Mouse (Mus musculus): ENCODE measurements around the gene Gm11011. TPM values are rescaled to one million over a fixed set of nuclear protein-coding genes. Genes with fewer than 3 reads are reported as not detected.

The Gm11011 gene
- polyA plus RNA-seq, 1 experiment from 2014 or later, result not detected

- H3K27ac ChIP-seq (ENCODE audit: low read length), result no peak overlapping the region
- no peaks in the 10 kb centered on the region for H3K36me3 ChIP-seq (ENCODE audit: insufficient read depth, low read length)
- H3K4me1 ChIP-seq (ENCODE audit: insufficient read depth, low read length), result no peaks in the 10 kb centered on the region
- no peak overlapping the region for H3K4me3 ChIP-seq (ENCODE audit: low read length)
- H3K4me2 ChIP-seq (replicated peaks; ENCODE audit: low read depth, low read length), result no peak overlapping the region
- H3K27me3 ChIP-seq (ENCODE audit: insufficient read depth, low read length), result no peaks in the 10 kb centered on the region
- no peak for ATAC-seq (ENCODE audit: low FRiP score, low TSS enrichment)
- no peak overlapping the region for H3K9ac ChIP-seq (replicated peaks; ENCODE audit: low read length)
- H3K9me3 ChIP-seq (ENCODE audit: low read length), result no peaks in the 10 kb centered on the region
- 69% methylated on average over 3 of the region's 3 CpGs for WGBS
These were observed 6.2 kb upstream of the Gm11011 start for GRCm38 (mm10) chr2:169593742-169594141.

- peaks cover 1% of the 10 kb centered on the region; the same call in 1 of the 2 replicates for H3K4me1 ChIP-seq (ENCODE audit: insufficient read depth, low read length)
- H3K36me3 ChIP-seq (ENCODE audit: insufficient read depth, low read length), result no peaks in the 10 kb centered on the region
- H3K27me3 ChIP-seq (ENCODE audit: insufficient read depth, low read length), result no peaks in the 10 kb centered on the region
- WGBS, result 67% methylated on average over 8 of the region's 8 CpGs
- H3K4me2 ChIP-seq (replicated peaks; ENCODE audit: low read depth, low read length), result no peak overlapping the region
- H3K4me3 ChIP-seq (ENCODE audit: low read length), result no peak overlapping the region
- no peak overlapping the region for H3K27ac ChIP-seq (ENCODE audit: low read length)
- H3K9ac ChIP-seq (replicated peaks; ENCODE audit: low read length), result no peak overlapping the region
- no peak for ATAC-seq (ENCODE audit: low FRiP score, low TSS enrichment)
- no peaks in the 10 kb centered on the region for H3K9me3 ChIP-seq (ENCODE audit: low read length)
These were observed 2.9 kb upstream of the Gm11011 start for GRCm38 (mm10) chr2:169590412-169590811.

GRCm38 (mm10) chr2:169589697-169590096, 2.2 kb upstream of the Gm11011 start:
- WGBS, result 86% methylated on average over 10 of the region's 10 CpGs
- H3K27ac ChIP-seq (ENCODE audit: low read length), result no peak overlapping the region
- no peak for ATAC-seq (ENCODE audit: low FRiP score, low TSS enrichment)

GRCm38 (mm10) chr2:169586688-169587087, 857 bp downstream of the Gm11011 start:
- 86% methylated on average over 3 of the region's 3 CpGs for WGBS
- Histone ChIP-seq H3K27ac (ENCODE audit: low read length) (no peak overlapping the region), H3K9me3 (ENCODE audit: low read length) (no peaks in the 10 kb centered on the region), H3K9ac (replicated peaks; ENCODE audit: low read length) (no peak overlapping the region), H3K27me3 (ENCODE audit: insufficient read depth, low read length) (no peaks in the 10 kb centered on the region), H3K36me3 (ENCODE audit: insufficient read depth, low read length) (no peaks in the 10 kb centered on the region), H3K4me2 (replicated peaks; ENCODE audit: low read depth, low read length) (no peak overlapping the region), H3K4me1 (ENCODE audit: insufficient read depth, low read length) (peaks cover 11% of the 10 kb centered on the region; the same call in 1 of the 2 replicates), H3K4me3 (ENCODE audit: low read length) (no peak overlapping the region)
- no peak for ATAC-seq (ENCODE audit: low FRiP score, low TSS enrichment)

More at GRCm38 (mm10) chr2:169589697-169590096, 2.2 kb upstream of the Gm11011 start:
- no peaks in the 10 kb centered on the region for H3K27me3 ChIP-seq (ENCODE audit: insufficient read depth, low read length)
- peaks cover 8% of the 10 kb centered on the region; the same call in 1 of the 2 replicates for H3K4me1 ChIP-seq (ENCODE audit: insufficient read depth, low read length)
- H3K36me3 ChIP-seq (ENCODE audit: insufficient read depth, low read length), result no peaks in the 10 kb centered on the region
- H3K4me3 ChIP-seq (ENCODE audit: low read length), result no peak overlapping the region
- H3K9ac ChIP-seq (replicated peaks; ENCODE audit: low read length), result no peak overlapping the region
- no peak overlapping the region for H3K4me2 ChIP-seq (replicated peaks; ENCODE audit: low read depth, low read length)
- H3K9me3 ChIP-seq (ENCODE audit: low read length), result no peaks in the 10 kb centered on the region

GRCm38 (mm10) chr2:169585631-169586285, 1.8 kb downstream of the Gm11011 start:
- H3K27me3 ChIP-seq (ENCODE audit: insufficient read depth, low read length), result no peaks in the 10 kb centered on the region
- peak overlapping the region; percentile 49 for H3K4me2 ChIP-seq (replicated peaks; ENCODE audit: low read depth, low read length)
- WGBS, result 40% methylated on average over 12 of the region's 12 CpGs
- no peak overlapping the region; the same call in 1 of the 2 replicates for H3K27ac ChIP-seq (ENCODE audit: low read length)
- no peaks in the 10 kb centered on the region for H3K36me3 ChIP-seq (ENCODE audit: insufficient read depth, low read length)
- no peak for ATAC-seq (ENCODE audit: low FRiP score, low TSS enrichment)
- H3K4me1 ChIP-seq (ENCODE audit: insufficient read depth, low read length), result peaks cover 11% of the 10 kb centered on the region; the same call in 1 of the 2 replicates
- H3K9ac ChIP-seq (replicated peaks; ENCODE audit: low read length), result no peak overlapping the region
- peak overlapping the region; percentile 10; the same call in 1 of the 2 replicates for H3K4me3 ChIP-seq (ENCODE audit: low read length)
- H3K9me3 ChIP-seq (ENCODE audit: low read length), result no peaks in the 10 kb centered on the region

GRCm38 (mm10) chr2:169584745-169585456, 2.6 kb downstream of the Gm11011 start:
- Histone ChIP-seq H3K4me3 (ENCODE audit: low read length) (peak overlapping the region; percentile 10; the same call in 1 of the 2 replicates), H3K9ac (replicated peaks; ENCODE audit: low read length) (no peak overlapping the region), H3K9me3 (ENCODE audit: low read length) (no peaks in the 10 kb centered on the region), H3K36me3 (ENCODE audit: insufficient read depth, low read length) (no peaks in the 10 kb centered on the region), H3K4me1 (ENCODE audit: insufficient read depth, low read length) (peaks cover 11% of the 10 kb centered on the region; the same call in 1 of the 2 replicates), H3K27me3 (ENCODE audit: insufficient read depth, low read length) (no peaks in the 10 kb centered on the region), H3K4me2 (replicated peaks; ENCODE audit: low read depth, low read length) (peak overlapping the region; percentile 49), H3K27ac (ENCODE audit: low read length) (no peak overlapping the region; the same call in 1 of the 2 replicates)
- ATAC-seq (ENCODE audit: low FRiP score, low TSS enrichment), result 0 out of 2 replicates have a peak, but pooled peaks have one; percentile 49
- 26% methylated on average over 15 of the region's 15 CpGs for WGBS

GRCm38 (mm10) chr2:169583476-169583875, 4.1 kb downstream of the Gm11011 start:
- Histone ChIP-seq H3K4me3 (ENCODE audit: low read length) (no peak overlapping the region), H3K9ac (replicated peaks; ENCODE audit: low read length) (no peak overlapping the region), H3K4me1 (ENCODE audit: insufficient read depth, low read length) (peaks cover 11% of the 10 kb centered on the region; the same call in 1 of the 2 replicates), H3K27ac (ENCODE audit: low read length) (no peak overlapping the region), H3K36me3 (ENCODE audit: insufficient read depth, low read length) (no peaks in the 10 kb centered on the region), H3K27me3 (ENCODE audit: insufficient read depth, low read length) (no peaks in the 10 kb centered on the region), H3K9me3 (ENCODE audit: low read length) (no peaks in the 10 kb centered on the region), H3K4me2 (replicated peaks; ENCODE audit: low read depth, low read length) (no peak overlapping the region)
- ATAC-seq (ENCODE audit: low FRiP score, low TSS enrichment), result no peak
- 79% methylated on average over 3 of the region's 3 CpGs for WGBS

- no peaks in the 10 kb centered on the region for H3K4me1 ChIP-seq (ENCODE audit: insufficient read depth, low read length)
- ATAC-seq (ENCODE audit: low FRiP score, low TSS enrichment), result no peak
- H3K4me2 ChIP-seq (replicated peaks; ENCODE audit: low read depth, low read length), result no peak overlapping the region
- no peaks in the 10 kb centered on the region for H3K27me3 ChIP-seq (ENCODE audit: insufficient read depth, low read length)
- 66% methylated on average over 7 of the region's 7 CpGs for WGBS
- H3K9me3 ChIP-seq (ENCODE audit: low read length), result no peaks in the 10 kb centered on the region
- H3K4me3 ChIP-seq (ENCODE audit: low read length), result no peak overlapping the region
- H3K9ac ChIP-seq (replicated peaks; ENCODE audit: low read length), result no peak overlapping the region
- H3K36me3 ChIP-seq (ENCODE audit: insufficient read depth, low read length), result no peaks in the 10 kb centered on the region
- H3K27ac ChIP-seq (ENCODE audit: low read length), result no peak overlapping the region
These were observed 9.9 kb downstream of the Gm11011 start for GRCm38 (mm10) chr2:169577508-169578196.

- H3K4me1 ChIP-seq (ENCODE audit: insufficient read depth, low read length), result peaks cover 4% of the 10 kb centered on the region; the same call in 1 of the 2 replicates
- no peak overlapping the region for H3K4me3 ChIP-seq (ENCODE audit: low read length)
- no peaks in the 10 kb centered on the region for H3K36me3 ChIP-seq (ENCODE audit: insufficient read depth, low read length)
- H3K9me3 ChIP-seq (ENCODE audit: low read length), result no peaks in the 10 kb centered on the region
- no peak for ATAC-seq (ENCODE audit: low FRiP score, low TSS enrichment)
- 22% methylated on average over 10 of the region's 10 CpGs for WGBS
- H3K27ac ChIP-seq (ENCODE audit: low read length), result no peak overlapping the region
- no peak overlapping the region for H3K9ac ChIP-seq (replicated peaks; ENCODE audit: low read length)
- no peaks in the 10 kb centered on the region for H3K27me3 ChIP-seq (ENCODE audit: insufficient read depth, low read length)
- no peak overlapping the region for H3K4me2 ChIP-seq (replicated peaks; ENCODE audit: low read depth, low read length)
These were observed 17.5 kb downstream of the Gm11011 start for GRCm38 (mm10) chr2:169570063-169570462.
